Mouse (Mus musculus): Measurements from ENCODE around the gene Gm19684.
"Not testable (repeated sequence)": the region's sequence is repeated elsewhere in the genome, so short reads cannot be mapped to it uniquely, and the experiment has no call there.

Gm19684 gene

GRCm38 (mm10) chr17:36121352-36122020 lies at the start of gene Gm19684:
TSS of gene Gm19684 (plus strand) at chr17:36121678.
- peak; percentile 69 to 76 for DNase-seq

GRCm38 (mm10) chr17:36081901-36082300 lies 39.6 kb upstream of the Gm19684 start:
- not testable (repeated sequence) for DNase-seq

- DNase-seq = peak in 1 of 2 experiments; percentile 18
These were observed 38.8 kb upstream of the Gm19684 start for GRCm38 (mm10) chr17:36082519-36083232.

DNA sequence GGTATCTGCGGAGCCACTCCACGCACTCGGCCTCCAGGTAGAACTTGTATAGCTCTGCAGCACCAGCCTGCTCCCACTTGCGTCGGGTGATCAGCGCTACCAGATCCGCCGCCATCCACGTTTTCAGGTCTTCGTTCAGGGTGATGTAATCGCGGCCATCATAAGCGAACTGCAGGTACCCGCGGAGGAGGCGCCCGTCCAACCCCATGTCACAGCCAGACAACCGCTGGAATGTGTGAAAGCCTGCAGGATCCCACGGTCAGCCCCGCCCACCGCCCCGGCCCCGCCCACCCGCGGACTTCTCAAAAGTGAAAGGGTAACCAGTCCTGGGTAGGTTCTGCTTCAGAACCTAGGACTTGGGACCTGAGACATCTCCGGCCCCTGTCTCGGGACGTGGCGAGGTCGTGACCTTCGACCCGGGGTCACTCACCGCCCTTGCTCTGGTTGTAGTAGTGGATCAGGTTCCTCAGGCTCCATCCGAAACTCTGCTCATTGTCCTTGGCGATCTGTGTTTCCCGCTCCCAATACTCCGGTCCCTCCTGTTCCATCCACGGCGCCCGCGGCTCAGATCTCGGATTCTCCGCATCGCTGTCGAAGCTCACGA lies 38.1 kb upstream of the Gm19684 start:
- DNase-seq = peak; percentile 43 to 47

GRCm38 (mm10) chr17:36083870-36084451 lies 37.5 kb upstream of the Gm19684 start:
- DNase-seq = peak in 1 of 2 experiments; percentile 42

GRCm38 (mm10) chr17:36085976-36086375 lies 35.5 kb upstream of the Gm19684 start:
- not testable (repeated sequence) for DNase-seq

GRCm38 (mm10) chr17:36091933-36092332 lies 29.5 kb upstream of the Gm19684 start:
- not testable (repeated sequence) for DNase-seq

DNA sequence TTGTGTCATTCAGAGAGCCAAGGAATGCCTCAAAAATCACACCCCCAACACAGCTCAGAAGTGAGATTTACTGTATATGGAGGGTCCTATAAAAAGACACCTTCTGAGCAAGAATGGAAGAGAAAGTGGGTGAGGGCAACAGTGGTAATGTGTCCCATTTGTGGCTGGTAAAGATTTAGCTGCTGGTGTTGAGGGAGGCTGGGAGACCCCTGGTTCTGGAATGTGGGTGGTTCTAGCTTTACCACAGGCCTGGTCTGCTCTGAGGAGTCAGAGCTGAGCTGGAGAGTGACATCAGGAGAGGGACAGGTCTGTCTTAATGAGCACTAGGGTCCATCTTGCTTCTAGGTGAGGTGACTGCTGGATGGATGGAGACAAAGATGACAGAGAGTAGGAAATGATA lies 29.0 kb upstream of the Gm19684 start:
- DNase-seq = not testable (repeated sequence)

GRCm38 (mm10) chr17:36093936-36094335 lies 27.5 kb upstream of the Gm19684 start:
- no peak for DNase-seq

- DNase-seq = not testable (repeated sequence)
These were observed 21.9 kb upstream of the Gm19684 start for GRCm38 (mm10) chr17:36099603-36100002.

DNA sequence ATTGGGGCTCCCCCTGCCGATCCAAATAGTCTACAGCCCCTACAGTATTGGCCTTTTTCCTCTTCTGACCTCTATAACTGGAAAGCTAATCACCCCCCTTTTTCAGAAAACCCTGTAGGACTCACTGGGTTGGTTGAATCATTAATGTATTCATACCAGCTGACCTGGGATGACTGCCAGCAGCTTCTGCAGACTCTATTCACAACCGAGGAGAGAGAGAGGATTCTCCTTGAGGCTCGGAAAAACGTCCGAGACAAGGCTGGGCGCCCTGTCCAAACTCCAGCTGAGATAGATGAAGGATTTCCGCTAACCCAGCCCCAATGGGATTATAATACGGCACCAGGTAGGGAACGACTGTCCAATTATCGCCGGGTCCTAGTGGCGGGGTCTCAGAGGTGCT lies 19.4 kb upstream of the Gm19684 start:
- not testable (repeated sequence) for DNase-seq

GRCm38 (mm10) chr17:36110129-36110528 lies 11.3 kb upstream of the Gm19684 start:
- not testable (repeated sequence) for DNase-seq

GRCm38 (mm10) chr17:36110641-36111509 lies 10.6 kb upstream of the Gm19684 start:
- peak; percentile 62 for DNase-seq

DNA sequence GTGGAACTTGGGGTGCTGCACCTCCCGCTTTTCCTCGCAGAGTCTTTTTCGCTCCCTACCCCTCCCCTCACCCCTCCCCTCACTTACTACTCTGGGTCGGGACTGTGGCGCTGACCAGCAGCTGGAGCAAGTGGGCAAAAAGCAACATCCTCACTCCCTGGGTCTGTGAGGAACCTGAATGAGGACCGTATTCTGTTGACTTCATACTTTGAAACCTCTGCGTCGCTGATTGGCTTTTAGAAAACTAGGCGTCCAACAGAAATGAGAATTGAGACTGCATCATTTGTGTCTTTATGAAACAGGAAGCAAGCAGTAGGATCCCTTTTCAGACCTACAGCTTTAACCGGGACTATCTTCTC lies 10.0 kb upstream of the Gm19684 start:
- DNase-seq = peak; percentile 57 to 63

GRCm38 (mm10) chr17:36113979-36114593 lies 7.4 kb upstream of the Gm19684 start:
- DNase-seq = peak; percentile 64 to 66

GRCm38 (mm10) chr17:36116545-36116944 lies 4.9 kb upstream of the Gm19684 start:
- DNase-seq = not testable (repeated sequence)

- DNase-seq = not testable (repeated sequence)
These were observed 639 bp upstream of the Gm19684 start for GRCm38 (mm10) chr17:36120839-36121238.

DNA sequence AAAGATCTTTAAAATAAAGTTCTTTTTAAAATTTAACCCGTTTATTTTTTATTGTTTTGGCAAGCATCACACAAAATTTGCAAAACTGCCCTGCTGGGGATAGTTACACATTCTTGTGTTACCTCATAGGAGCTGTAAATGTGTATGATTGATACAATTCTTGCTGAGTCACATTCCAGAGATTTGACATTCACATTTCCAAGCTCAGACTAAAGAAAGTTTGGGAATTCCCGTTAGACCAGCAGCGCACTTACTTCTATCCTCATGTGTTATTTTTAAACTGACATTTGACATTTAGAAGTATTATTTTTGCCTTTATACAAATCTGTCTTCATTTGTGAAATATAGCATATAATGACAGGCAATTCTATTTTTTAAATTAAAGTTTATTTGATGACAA lies 2.6 kb downstream of the Gm19684 start:
- not testable (repeated sequence) for DNase-seq

GRCm38 (mm10) chr17:36128525-36128924 lies 7.0 kb downstream of the Gm19684 start:
- DNase-seq = not testable (repeated sequence)

DNA sequence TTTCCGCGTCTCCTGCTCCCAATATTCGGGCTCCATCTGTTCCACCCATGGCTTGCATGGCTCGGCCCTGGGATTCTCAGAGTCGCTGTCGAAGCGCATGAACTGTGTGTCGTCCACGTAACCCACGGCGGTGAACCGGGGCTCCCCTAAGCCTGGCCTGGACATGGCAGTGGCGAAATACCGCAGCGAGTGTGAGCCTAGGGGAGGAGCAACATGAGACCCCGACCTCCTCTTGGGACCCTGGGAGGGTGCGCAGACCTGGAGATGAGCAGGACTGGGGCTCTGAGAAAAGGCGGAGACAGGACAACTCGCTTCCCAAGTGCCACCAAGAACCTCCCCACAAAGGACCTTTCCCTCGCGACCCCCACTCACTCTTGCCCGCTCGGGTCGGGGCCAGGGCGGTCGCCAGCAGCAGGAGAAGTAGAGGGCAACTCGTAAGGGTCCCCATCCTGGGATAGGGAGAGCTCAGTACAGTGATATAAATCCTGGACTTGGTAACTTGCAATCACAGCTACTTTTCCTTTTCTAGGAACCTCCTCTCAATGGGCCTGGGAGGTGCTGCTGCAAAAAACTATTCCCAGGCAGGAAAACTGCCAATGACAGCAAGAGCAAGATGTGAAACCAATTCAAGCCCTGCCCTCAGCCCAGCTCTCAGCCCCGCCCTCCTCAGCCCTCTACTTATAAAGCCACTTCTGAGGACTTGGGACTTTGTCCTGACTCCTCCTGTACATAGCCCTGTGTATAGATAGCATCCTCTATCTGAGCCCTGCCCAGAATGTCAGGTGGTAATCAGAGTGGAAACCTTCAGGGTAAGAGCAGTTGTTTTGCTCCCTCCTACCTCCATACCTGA lies 7.7 kb downstream of the Gm19684 start, which contains the start of gene Gm7030:
Gm7030 (minus strand) TSS at position 458 of the 850 bp plus-strand sequence.
- not testable (repeated sequence) for DNase-seq

Measured in B cell, adult 2 months (primary cell).